Comparison of ENCODE assay signal across 25 mouse cellular contexts in genomic region chr16:17168049-17168448, GRCm38 (mm10). TPM values are rescaled to one million over a fixed set of nuclear protein-coding genes. Genes with fewer than 3 reads are reported as not detected.
"Had no signal": no experiment of that assay in that cellular context is flagged by ENCODE, and none has a peak within 500 bp of the region (broad histone marks: within the 10 kb centered on the region; RNA-seq: fewer than 3 reads in every experiment).

No protein-coding gene starts in this region.

- H3K9ac ChIP-seq: limb, embryonic 13.5 days; liver, embryonic 12.5 days; liver, embryonic 15.5 days; midbrain, embryonic 12.5 days; neural tube, embryonic 13.5 days; stomach, embryonic 15.5 days had no signal

- H3K9me3 ChIP-seq: limb, embryonic 10.5 days; limb, embryonic 13.5 days; liver, embryonic 12.5 days; liver, embryonic 15.5 days; midbrain, embryonic 12.5 days; neural tube, embryonic 13.5 days; stomach, embryonic 15.5 days had no signal

- H3K4me2 ChIP-seq: limb, embryonic 13.5 days; liver, embryonic 12.5 days; liver, embryonic 15.5 days; midbrain, embryonic 12.5 days; neural tube, embryonic 13.5 days; stomach, embryonic 15.5 days had no signal

- H3K4me3 ChIP-seq: layer of hippocampus, adult 2 months; limb, embryonic 10.5 days; limb, embryonic 13.5 days; liver, embryonic 12.5 days; liver, embryonic 15.5 days; midbrain, embryonic 12.5 days; myocyte; neural tube, embryonic 13.5 days; stomach, embryonic 15.5 days had no signal

- H3K27ac ChIP-seq: hindbrain, postnatal 0 days; layer of hippocampus, adult 2 months; limb, embryonic 10.5 days; limb, embryonic 13.5 days; liver, embryonic 12.5 days; liver, embryonic 15.5 days; midbrain, embryonic 12.5 days; neural tube, embryonic 13.5 days; stomach, embryonic 15.5 days had no signal

- DNase-seq: kidney, adult 18-20 months; kidney, adult 9 months; kidney, postnatal 14 days; kidney, postnatal 4 days; layer of hippocampus, adult 9-11 months; liver; retina, postnatal 1 day; right cerebral cortex, postnatal 25 days; spleen, adult 18-20 months; thymus, adult 18-20 months; thymus, postnatal 14 days; thymus, postnatal 4 days had no signal

- ATAC-seq: hindbrain, postnatal 0 days; inflammation-experienced regulatory T-cells, adult 6 months; liver, embryonic 12.5 days; midbrain, embryonic 16.5 days had no signal

- H3K27me3 ChIP-seq: limb, embryonic 13.5 days; liver, embryonic 12.5 days; liver, embryonic 15.5 days; midbrain, embryonic 12.5 days; neural tube, embryonic 13.5 days; stomach, embryonic 15.5 days had no signal

- H3K4me1 ChIP-seq: limb, embryonic 10.5 days; limb, embryonic 13.5 days; liver, embryonic 12.5 days; liver, embryonic 15.5 days; midbrain, embryonic 12.5 days; neural tube, embryonic 13.5 days; stomach, embryonic 15.5 days had no signal

RNA-seq across cellular contexts. Expression of gene Ccdc116, which starts 21.0 kb away (rescaled TPM):
- total RNA-seq: monocyte, adult 5-6 weeks had no signal
